Mouse (Mus musculus): Measurements from ENCODE around the gene Dot1l.

GRCm38 (mm10) chr10:80823847-80824643, 69.0 kb downstream of the Dot1l start:
- TF ChIP-seq CTCF (IDR thresholded peaks at IDR 0.05; ENCODE audit: low read depth, low read length) = no peak
- TF ChIP-seq POLR2A (IDR thresholded peaks at IDR 0.05; ENCODE audit: borderline replicate concordance, low read depth, low read length) = no peak
